Mouse (Mus musculus): Measurements from ENCODE around the gene Prtn3. TPM values are rescaled to one million over a fixed set of nuclear protein-coding genes. Genes with fewer than 3 reads are reported as not detected.

The Prtn3 gene
- polyA plus RNA-seq, 1 experiment: 0.90 TPM

DNA sequence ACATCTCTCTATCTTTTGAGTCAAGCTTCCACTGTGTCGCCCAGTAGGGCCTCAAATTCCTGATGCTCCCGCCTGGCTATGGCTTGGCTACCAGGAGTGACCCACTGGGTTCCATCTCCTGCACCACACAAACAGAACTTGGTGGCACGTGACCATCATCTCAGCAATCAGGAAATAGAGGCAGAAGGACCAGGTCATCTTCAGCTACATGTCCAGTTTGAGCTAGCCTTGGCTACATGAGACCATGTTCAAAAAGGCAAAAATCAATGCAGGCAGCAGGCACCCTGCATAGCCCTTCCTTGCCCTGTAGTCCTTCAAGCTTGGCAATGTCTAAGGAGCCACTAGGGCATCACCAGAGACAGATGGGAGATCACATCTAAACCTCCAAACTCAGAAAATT lies 34.2 kb upstream of the Prtn3 start:
- H3K36me3 ChIP-seq (ENCODE audit: control insufficient read depth, insufficient read depth, low read length): no peaks in the 10 kb centered on the region
- H3K27me3 ChIP-seq (ENCODE audit: control insufficient read depth, insufficient read depth, low read length): no peaks in the 10 kb centered on the region
- peaks cover 5% of the 10 kb centered on the region for H3K4me1 ChIP-seq (ENCODE audit: control insufficient read depth, insufficient read depth, low read length)
- H3K4me3 ChIP-seq (ENCODE audit: control insufficient read depth, low read depth, low read length): no peak overlapping the region
- H3K27ac ChIP-seq (ENCODE audit: control insufficient read depth, insufficient read depth, low read depth, low read length): peak overlapping the region; percentile 76; the same call in 1 of the 2 replicates
- no peak for TF ChIP-seq POLR2A (IDR thresholded peaks at IDR 0.05; ENCODE audit: control insufficient read depth, low read depth, low read length)
- TF ChIP-seq CTCF (IDR thresholded peaks at IDR 0.05; ENCODE audit: control insufficient read depth, insufficient read depth, insufficient replicate concordance, low read depth, low read length): no peak

DNA sequence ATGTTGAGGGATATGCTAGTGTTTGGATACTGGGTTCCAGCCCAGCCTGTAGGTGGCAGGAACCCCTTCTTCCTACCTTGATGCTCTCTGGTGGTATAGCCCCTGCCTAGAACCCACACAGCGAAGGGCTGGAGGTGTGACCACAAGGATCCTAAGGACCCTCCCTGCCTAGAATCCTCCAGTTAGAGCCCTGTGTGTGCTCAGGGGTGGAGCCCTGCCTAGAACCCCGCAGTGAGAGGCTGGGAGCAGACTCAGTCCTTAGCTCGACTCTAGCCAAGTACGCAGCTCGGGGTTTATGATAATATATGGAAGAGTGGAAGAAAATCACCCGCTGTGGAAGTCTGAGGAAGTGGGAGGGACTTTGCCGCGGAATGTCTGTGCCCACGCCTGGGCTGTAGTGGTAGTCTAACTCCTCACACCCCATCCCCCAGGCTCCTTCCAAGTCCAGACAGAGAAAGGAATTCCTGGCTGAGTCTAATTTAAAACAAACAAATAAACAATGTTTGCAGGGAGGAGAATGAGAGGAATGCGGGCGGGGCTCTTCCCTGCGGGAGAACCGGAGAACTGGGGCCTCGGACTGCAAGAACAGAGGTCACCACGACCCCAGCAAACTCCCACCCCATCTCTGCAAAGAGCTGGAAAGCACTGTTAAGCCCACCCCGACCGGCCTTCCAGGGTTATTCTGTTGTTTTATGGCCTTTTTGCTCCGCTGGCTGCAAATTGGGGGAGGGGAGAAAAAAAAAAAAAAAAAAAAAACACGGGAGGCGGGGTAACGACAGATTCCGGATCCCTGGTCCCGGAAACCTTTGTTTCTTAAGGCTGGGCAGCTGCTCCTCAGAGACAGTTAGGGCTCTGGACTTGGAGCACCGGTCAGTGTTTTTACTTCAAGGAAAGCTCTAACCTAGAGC lies 33.4 kb upstream of the Prtn3 start:
- Histone ChIP-seq H3K27me3 (ENCODE audit: control insufficient read depth, insufficient read depth, low read length) (no peaks in the 10 kb centered on the region), H3K27ac (ENCODE audit: control insufficient read depth, insufficient read depth, low read depth, low read length) (peak overlapping the region; percentile 76), H3K4me3 (ENCODE audit: control insufficient read depth, low read depth, low read length) (peak overlapping the region; percentile 60), H3K4me1 (ENCODE audit: control insufficient read depth, insufficient read depth, low read length) (peaks cover 5% of the 10 kb centered on the region), H3K36me3 (ENCODE audit: control insufficient read depth, insufficient read depth, low read length) (no peaks in the 10 kb centered on the region)
- TF ChIP-seq POLR2A (IDR thresholded peaks at IDR 0.05; ENCODE audit: control insufficient read depth, low read depth, low read length) (0 out of 2 replicates have a peak, but pooled peaks have one; percentile 38), CTCF (IDR thresholded peaks at IDR 0.05; ENCODE audit: control insufficient read depth, insufficient read depth, insufficient replicate concordance, low read depth, low read length) (no peak)

DNA sequence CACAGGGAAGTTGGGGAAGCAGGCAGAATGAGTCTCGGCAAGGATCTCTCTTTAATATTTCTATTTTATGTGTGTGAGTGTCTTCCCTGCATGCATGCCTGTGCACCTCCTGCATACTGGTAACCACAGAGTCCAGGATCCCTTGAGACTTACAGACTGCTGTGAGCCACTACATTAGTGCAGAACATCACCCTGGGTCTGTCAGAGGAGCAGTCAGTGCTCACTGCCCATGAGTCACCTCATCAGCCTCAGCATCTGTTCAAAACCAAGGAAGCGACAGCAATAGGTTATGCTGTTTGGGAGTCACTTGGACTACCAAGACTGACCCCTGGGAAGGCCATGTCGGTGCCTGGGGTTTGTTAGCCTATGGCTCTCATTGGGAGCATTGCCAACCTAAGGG lies 32.0 kb upstream of the Prtn3 start:
- Histone ChIP-seq H3K36me3 (ENCODE audit: control insufficient read depth, insufficient read depth, low read length) (no peaks in the 10 kb centered on the region), H3K27ac (ENCODE audit: control insufficient read depth, insufficient read depth, low read depth, low read length) (no peak overlapping the region), H3K4me3 (ENCODE audit: control insufficient read depth, low read depth, low read length) (no peak overlapping the region), H3K27me3 (ENCODE audit: control insufficient read depth, insufficient read depth, low read length) (no peaks in the 10 kb centered on the region), H3K4me1 (ENCODE audit: control insufficient read depth, insufficient read depth, low read length) (peaks cover 5% of the 10 kb centered on the region)
- no peak for TF ChIP-seq CTCF (IDR thresholded peaks at IDR 0.05; ENCODE audit: control insufficient read depth, insufficient read depth, insufficient replicate concordance, low read depth, low read length)

DNA sequence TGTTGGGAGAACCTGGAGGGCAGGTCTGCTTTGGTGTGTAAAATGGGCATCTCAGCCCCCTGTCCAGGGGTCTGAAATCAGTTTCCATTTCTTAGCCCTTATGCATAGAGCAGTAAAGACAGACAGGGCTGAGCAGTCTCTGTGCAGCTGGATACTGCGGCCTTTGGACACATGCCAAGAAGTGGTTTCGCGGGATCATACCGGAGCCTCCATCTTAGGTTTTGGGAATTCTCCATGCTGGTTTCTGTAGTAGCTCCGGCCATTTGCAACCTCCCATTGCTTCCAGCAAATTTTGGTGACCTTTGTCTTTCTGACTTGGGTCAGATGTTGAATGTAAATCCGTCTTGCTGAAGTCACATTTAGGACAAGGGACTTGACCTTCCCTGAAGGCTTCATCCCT lies 30.8 kb upstream of the Prtn3 start:
- TF ChIP-seq POLR2A (IDR thresholded peaks at IDR 0.05; ENCODE audit: control insufficient read depth, low read depth, low read length) (no peak), CTCF (IDR thresholded peaks at IDR 0.05; ENCODE audit: control insufficient read depth, insufficient read depth, insufficient replicate concordance, low read depth, low read length) (no peak)
- H3K36me3 ChIP-seq (ENCODE audit: control insufficient read depth, insufficient read depth, low read length): no peaks in the 10 kb centered on the region
- H3K27me3 ChIP-seq (ENCODE audit: control insufficient read depth, insufficient read depth, low read length): no peaks in the 10 kb centered on the region
- H3K27ac ChIP-seq (ENCODE audit: control insufficient read depth, insufficient read depth, low read depth, low read length): no peak overlapping the region
- H3K4me1 ChIP-seq (ENCODE audit: control insufficient read depth, insufficient read depth, low read length): peaks cover 5% of the 10 kb centered on the region
- H3K4me3 ChIP-seq (ENCODE audit: control insufficient read depth, low read depth, low read length): no peak overlapping the region

DNA sequence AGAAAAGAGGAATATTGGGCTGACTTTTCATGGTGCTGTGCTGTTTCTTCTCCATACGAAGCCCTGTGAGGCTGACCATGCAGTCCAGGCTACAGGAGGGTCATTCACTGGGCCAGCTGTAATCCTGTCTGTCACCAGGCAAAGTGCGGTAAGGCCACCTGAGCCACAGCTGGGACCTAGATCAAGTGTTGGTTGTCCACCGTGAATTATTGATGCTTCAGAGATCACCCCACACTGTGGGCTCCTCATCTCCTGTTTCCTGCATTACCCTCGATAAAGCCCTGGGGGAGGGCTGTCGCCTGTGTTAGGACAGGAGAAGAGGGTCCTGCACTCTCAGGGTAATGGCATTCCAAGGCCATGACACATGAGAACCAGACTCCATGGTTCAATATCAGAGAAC lies 27.7 kb upstream of the Prtn3 start:
- Histone ChIP-seq H3K4me1 (ENCODE audit: control insufficient read depth, insufficient read depth, low read length) (peaks cover 4% of the 10 kb centered on the region), H3K36me3 (ENCODE audit: control insufficient read depth, insufficient read depth, low read length) (peaks cover 2% of the 10 kb centered on the region; the same call in 1 of the 2 replicates), H3K27ac (ENCODE audit: control insufficient read depth, insufficient read depth, low read depth, low read length) (no peak overlapping the region), H3K27me3 (ENCODE audit: control insufficient read depth, insufficient read depth, low read length) (no peaks in the 10 kb centered on the region), H3K4me3 (ENCODE audit: control insufficient read depth, low read depth, low read length) (no peak overlapping the region)
- TF ChIP-seq CTCF (IDR thresholded peaks at IDR 0.05; ENCODE audit: control insufficient read depth, insufficient read depth, insufficient replicate concordance, low read depth, low read length) (no peak), POLR2A (IDR thresholded peaks at IDR 0.05; ENCODE audit: control insufficient read depth, low read depth, low read length) (no peak)

DNA sequence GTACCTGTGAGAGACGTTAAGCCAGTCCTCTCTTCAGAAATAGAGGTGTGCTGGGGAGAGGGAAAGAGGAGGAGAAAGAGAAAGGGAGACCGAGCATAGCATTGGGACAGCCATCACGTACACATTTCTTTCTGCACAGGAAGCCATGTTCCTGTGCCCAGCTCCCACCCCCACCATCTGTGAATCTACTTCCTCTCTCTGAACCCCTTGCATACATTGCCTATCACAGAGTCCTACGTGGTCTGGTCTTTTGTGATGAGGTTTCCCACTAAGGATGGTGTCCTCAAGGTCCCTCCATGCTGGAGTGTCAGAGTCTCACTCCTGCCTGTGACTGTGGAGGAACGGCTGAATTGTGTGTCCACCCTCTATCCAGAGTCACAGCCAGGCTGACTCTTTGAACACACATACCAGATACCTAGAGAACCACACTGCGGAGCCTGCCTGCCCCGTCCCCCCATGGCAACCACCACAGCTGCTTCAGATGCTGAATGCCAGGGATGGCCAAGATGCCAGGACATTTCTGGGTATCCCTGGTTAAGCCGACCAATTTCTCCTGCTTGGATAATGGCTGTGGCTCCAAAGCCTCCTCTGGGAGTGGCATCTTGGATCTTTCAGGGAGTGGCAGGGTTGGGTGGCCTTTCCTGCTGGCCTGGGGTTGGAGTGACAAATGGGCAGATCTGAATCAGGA lies 24.2 kb upstream of the Prtn3 start:
- Histone ChIP-seq H3K27ac (ENCODE audit: control insufficient read depth, insufficient read depth, low read depth, low read length) (no peak overlapping the region), H3K4me3 (ENCODE audit: control insufficient read depth, low read depth, low read length) (peak overlapping the region; percentile 47), H3K36me3 (ENCODE audit: control insufficient read depth, insufficient read depth, low read length) (peaks cover 2% of the 10 kb centered on the region; the same call in 1 of the 2 replicates), H3K4me1 (ENCODE audit: control insufficient read depth, insufficient read depth, low read length) (peaks cover 22% of the 10 kb centered on the region), H3K27me3 (ENCODE audit: control insufficient read depth, insufficient read depth, low read length) (no peaks in the 10 kb centered on the region)
- TF ChIP-seq POLR2A (IDR thresholded peaks at IDR 0.05; ENCODE audit: control insufficient read depth, low read depth, low read length): no peak
- TF ChIP-seq CTCF (IDR thresholded peaks at IDR 0.05; ENCODE audit: control insufficient read depth, insufficient read depth, insufficient replicate concordance, low read depth, low read length): no peak

DNA sequence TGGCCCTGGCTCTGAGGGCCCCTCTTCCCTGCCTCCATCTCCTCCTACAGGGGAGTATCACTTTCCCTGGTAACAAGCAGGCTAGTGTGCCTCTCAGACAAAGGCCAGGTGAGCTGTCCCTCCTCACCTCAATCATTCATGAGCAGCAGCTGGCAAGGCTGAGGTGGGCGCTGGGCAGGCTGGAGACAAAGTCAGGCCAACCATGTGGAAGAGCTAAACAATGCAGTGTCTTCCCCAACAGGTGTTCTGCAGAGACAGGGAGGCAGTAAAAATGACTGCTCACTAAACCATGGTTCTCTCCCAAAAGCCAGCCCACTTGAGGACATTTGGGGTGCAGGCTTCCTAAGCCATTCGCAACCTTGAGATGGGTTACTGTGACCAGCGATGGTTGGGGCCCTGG lies 22.6 kb upstream of the Prtn3 start:
- Histone ChIP-seq H3K36me3 (ENCODE audit: control insufficient read depth, insufficient read depth, low read length) (peaks cover 3% of the 10 kb centered on the region), H3K4me3 (ENCODE audit: control insufficient read depth, low read depth, low read length) (peak overlapping the region; percentile 97), H3K4me1 (ENCODE audit: control insufficient read depth, insufficient read depth, low read length) (peaks cover 30% of the 10 kb centered on the region), H3K27me3 (ENCODE audit: control insufficient read depth, insufficient read depth, low read length) (no peaks in the 10 kb centered on the region), H3K27ac (ENCODE audit: control insufficient read depth, insufficient read depth, low read depth, low read length) (peak overlapping the region; percentile 96; the same call in 1 of the 2 replicates)
- TF ChIP-seq CTCF (IDR thresholded peaks at IDR 0.05; ENCODE audit: control insufficient read depth, insufficient read depth, insufficient replicate concordance, low read depth, low read length): no peak
- TF ChIP-seq POLR2A (IDR thresholded peaks at IDR 0.05; ENCODE audit: control insufficient read depth, low read depth, low read length): no peak; the same call in 1 of the 2 replicates
